Mouse (Mus musculus) small intestine, adult 2 months (tissue): ENCODE data around the gene Olfr281.
"Not testable (repeated sequence)": the region's sequence is repeated elsewhere in the genome, so short reads cannot be mapped to it uniquely, and the experiment has no call there.

Experiments used
- CTCF ChIP-seq: fragments of 200-500 bp; IDR thresholded peaks from 2 replicates; pipeline ENCODE4 v1.5.1; 2012; ENCODE audit warnings: low read depth, mild to moderate bottlenecking, control low read depth, inconsistent platforms, low read length, moderate library complexity, mixed read lengths; ENCODE audit not compliant: insufficient replicate concordance, insufficient read length; ENCODE audit errors: extremely low read depth
- POLR2A ChIP-seq: fragments of 200-500 bp; IDR thresholded peaks from 2 replicates; pipeline ENCODE4 v1.6.1; 2012; ENCODE audit warnings: low read depth, mild to moderate bottlenecking, control low read depth, inconsistent platforms, low read length, moderate library complexity

DNA sequence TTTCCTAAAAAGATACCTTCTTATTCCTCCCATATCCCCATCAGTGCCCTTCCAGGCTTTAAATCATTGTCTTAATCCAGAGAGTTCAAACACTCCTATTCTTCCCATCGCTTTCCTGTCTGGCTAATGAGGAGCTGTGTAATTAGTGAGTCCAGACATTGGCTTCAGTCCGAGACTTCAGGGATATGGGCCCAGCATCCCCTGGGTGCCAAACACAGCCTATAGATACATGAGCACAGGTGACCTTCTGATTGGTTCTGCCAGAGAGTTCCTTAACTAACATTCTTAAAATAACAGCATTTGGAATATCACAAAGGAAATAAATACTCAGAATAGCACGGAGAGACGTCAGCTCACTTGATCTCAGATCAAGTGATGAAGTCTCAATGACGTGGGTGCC lies 21.5 kb upstream of the Olfr281 start, which contains the start of gene Olfr282:
- not testable (repeated sequence) for TF ChIP-seq POLR2A, CTCF
